In the genomic region with DNA sequence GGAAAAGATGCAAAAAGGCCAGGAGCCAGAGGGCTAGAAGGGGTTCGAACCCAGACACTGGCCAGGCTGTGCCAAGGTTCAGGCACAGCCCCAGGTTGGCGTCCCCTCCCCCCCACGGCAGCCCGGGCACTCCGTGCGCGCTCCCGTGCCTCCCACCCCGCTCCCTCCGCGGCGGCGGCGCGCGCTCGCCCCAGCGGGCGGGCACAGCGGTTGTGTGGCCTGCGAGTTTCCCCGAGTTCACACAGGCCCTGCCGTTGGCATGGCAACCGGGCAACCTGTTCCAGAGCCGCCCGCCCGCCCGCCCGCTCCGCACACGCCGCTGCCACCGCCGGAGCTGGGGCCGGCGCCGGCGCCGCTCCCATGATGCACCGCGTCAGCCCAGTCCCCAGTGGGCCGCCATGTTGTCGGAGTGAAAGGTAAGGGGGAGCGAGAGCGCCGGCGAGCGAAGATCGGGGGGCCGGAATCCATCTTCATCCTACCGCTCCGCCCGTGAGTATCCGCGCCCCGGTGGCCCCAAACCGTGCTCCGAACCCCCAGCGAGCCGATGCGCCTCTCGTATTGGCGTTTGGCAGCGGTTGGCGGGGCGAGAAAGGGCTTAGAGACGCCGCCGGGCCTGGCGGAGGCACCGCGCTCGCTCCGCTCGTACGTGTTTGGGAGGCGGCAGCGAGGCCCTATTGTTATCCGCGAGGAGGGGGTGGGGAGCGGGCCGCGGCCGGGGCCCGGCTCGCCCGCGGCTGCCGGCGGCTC, we compare ENCODE assay signal across 8 mouse cellular contexts. TPM values are rescaled to one million over a fixed set of nuclear protein-coding genes. Genes with fewer than 3 reads are reported as not detected.
DNase-seq lines count a peak whose midpoint lies in the region; ATAC-seq lines count a peak whose summit lies in the region.

Pum1 (plus strand) TSS at position 343 of the 747 bp plus-strand sequence.

- peak; percentile 96 for DNase-seq in R1 (ENCODE audit: low read depth, low spot score)
- DNase-seq in cerebellum, postnatal 25 days, result peak; percentile 91 to 96
- DNase-seq in frontal cortex, postnatal 36 days (ENCODE audit: low spot score in 2 of 2), result peak; percentile 80 to 83
- peak; percentile 79 for DNase-seq in left cerebral cortex, adult 11 months (ENCODE audit: low spot score)
- DNase-seq in lung, postnatal 4 days, result peak; percentile 91 to 95
- peak; percentile 90 for DNase-seq in retina, postnatal 7 days (ENCODE audit: low read depth, low spot score)
- DNase-seq in urinary bladder, adult 2 months (ENCODE audit: low spot score), result peak; percentile 73

- peak within 1 kb of the TSS; percentile 96 for H3K27ac ChIP-seq in hindbrain, embryonic 15.5 days (replicated peaks)

- peak within 1 kb of the TSS; percentile 80 for H3K4me2 ChIP-seq in hindbrain, embryonic 15.5 days

- H3K4me1 ChIP-seq in hindbrain, embryonic 15.5 days (replicated peaks), result peaks cover 40% of the 10 kb centered on the region

- no peaks in the 10 kb centered on the region for H3K9me3 ChIP-seq in hindbrain, embryonic 15.5 days

- peak within 1 kb of the TSS; percentile 62 for H3K4me3 ChIP-seq in hindbrain, embryonic 15.5 days

- peak; percentile 95 for ATAC-seq in hindbrain, embryonic 15.5 days (ENCODE audit: low FRiP score, low read depth)

- H3K9ac ChIP-seq in hindbrain, embryonic 15.5 days, result peak within 1 kb of the TSS; percentile 79

- no peaks in the 10 kb centered on the region for H3K27me3 ChIP-seq in hindbrain, embryonic 15.5 days

- WGBS in hindbrain, embryonic 15.5 days, result under 1% methylated on average over 84 of the region's 90 CpGs

- no peaks in the 10 kb centered on the region for H3K36me3 ChIP-seq in hindbrain, embryonic 15.5 days

RNA-seq across cellular contexts. Expression of gene Pum1, which starts in this region (rescaled TPM):
- polyA plus RNA-seq in hindbrain, embryonic 15.5 days (2015; fragmentation: Nextera tagmentation; extraction: Ambion mirVana), result 91.0 and 92.6 TPM in 2 replicates
- polyA plus RNA-seq in urinary bladder, adult 2 months (2012; rRNA removed), result 36.8 and 39.9 TPM in 2 replicates

Comparison
In these comparisons a context has a peak if more than half of its experiments do, and no peak if none do; other contexts are left out.
1. Peak in every context shown above with its lines: DNase-seq, ATAC-seq, H3K4me3 ChIP-seq and H3K27ac ChIP-seq.